Mouse (Mus musculus) limb, embryonic 15.5 days (tissue): Measurements from ENCODE around the gene Satb2. TPM values are rescaled to one million over a fixed set of nuclear protein-coding genes. Genes with fewer than 3 reads are reported as not detected.
"Not testable (repeated sequence)": the region's sequence is repeated elsewhere in the genome, so short reads cannot be mapped to it uniquely, and the experiment has no call there.

Experiments
- ATAC-seq: fragments of 200-750 bp; cut with Nextera tagmentation; 2 replicates; pipeline ENCODE4 v1.8.0; 2017; ENCODE audit warnings: low read depth, moderate TSS enrichment; ENCODE audit not compliant: insufficient number of reproducible peaks, low FRiP score, low TSS enrichment
- H3K27ac ChIP-seq: fragments of 300-500 bp; sonication (generic); 2 replicates; pipeline ENCODE4 v1.5.1; 2015; ENCODE audit warnings: moderate library complexity, mild to moderate bottlenecking, inconsistent platforms
- H3K27me3 ChIP-seq: fragments of 300-500 bp; sonication (generic); 2 replicates; pipeline ENCODE4 v1.6.1; 2015; ENCODE audit warnings: inconsistent platforms
- H3K36me3 ChIP-seq: fragments of 300-500 bp; sonication (generic); 2 replicates; pipeline ENCODE4 v1.6.1; 2015; ENCODE audit warnings: inconsistent platforms
- H3K4me1 ChIP-seq: fragments of 300-500 bp; sonication (generic); 2 replicates; pipeline ENCODE4 v1.6.1; 2015; ENCODE audit warnings: inconsistent platforms
- H3K4me2 ChIP-seq: fragments of 300-500 bp; sonication (generic); 2 replicates; pipeline ENCODE4 v1.6.1; 2015; ENCODE audit warnings: mild to moderate bottlenecking, inconsistent platforms
- H3K4me3 ChIP-seq: fragments of 300-500 bp; sonication (generic); 2 replicates; pipeline ENCODE4 v1.5.1; 2015; ENCODE audit warnings: mild to moderate bottlenecking, inconsistent platforms
- H3K9ac ChIP-seq: fragments of 300-500 bp; sonication (generic); 2 replicates; pipeline ENCODE4 v1.6.1; 2015; ENCODE audit warnings: inconsistent platforms
- H3K9me3 ChIP-seq: fragments of 300-500 bp; sonication (generic); 2 replicates; pipeline ENCODE4 v1.6.1; 2016; ENCODE audit warnings: inconsistent platforms
- WGBS: fragments of 180-500 bp; shearing (Covaris S2); methylation state at CpG from one replicate; pipeline ENCODE4 v1.1.7; 2015; 5-methylcytosine and 5-hydroxymethylcytosine counted together
- polyA plus RNA-seq: library from polyadenylated mRNA; unstranded; fragments of >200 nt; fragmentation: Nextera tagmentation; extraction: Ambion mirVana; gene quantifications from 2 replicates; pipeline ENCODE4 v1.2.1, GENCODE M21; 2015

The Satb2 gene
- polyA plus RNA-seq, 1 experiment from 2014 or later, result 4.3 TPM

DNA sequence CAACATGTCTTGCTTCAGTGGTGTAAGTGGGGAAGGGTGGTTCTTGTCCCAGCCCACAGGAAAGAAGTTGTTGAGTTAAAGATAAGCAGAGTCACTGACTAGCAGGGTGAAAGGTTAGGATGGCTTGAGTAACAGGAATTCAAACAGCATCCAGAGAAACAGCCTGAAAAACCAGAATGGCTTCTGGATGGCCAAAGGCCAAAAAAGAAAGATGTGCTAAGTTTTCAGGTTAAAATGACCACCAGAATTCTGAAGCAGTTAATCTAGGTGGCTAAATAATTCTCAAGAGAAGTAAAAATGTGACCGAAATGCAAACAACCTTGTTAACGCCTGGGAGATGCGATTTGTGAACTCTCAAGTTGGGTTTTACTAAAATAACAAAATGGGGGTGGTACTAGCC, 167.0 kb downstream of the Satb2 start:
- Histone ChIP-seq H3K9ac (no peak overlapping the region), H3K4me2 (no peak overlapping the region), H3K4me1 (no peaks in the 10 kb centered on the region), H3K27ac (no peak overlapping the region), H3K36me3 (no peaks in the 10 kb centered on the region), H3K4me3 (no peak overlapping the region), H3K27me3 (no peaks in the 10 kb centered on the region), H3K9me3 (no peaks in the 10 kb centered on the region)
- WGBS, result 80% methylated on average over 3 of the region's 3 CpGs
- ATAC-seq, result no peak

DNA sequence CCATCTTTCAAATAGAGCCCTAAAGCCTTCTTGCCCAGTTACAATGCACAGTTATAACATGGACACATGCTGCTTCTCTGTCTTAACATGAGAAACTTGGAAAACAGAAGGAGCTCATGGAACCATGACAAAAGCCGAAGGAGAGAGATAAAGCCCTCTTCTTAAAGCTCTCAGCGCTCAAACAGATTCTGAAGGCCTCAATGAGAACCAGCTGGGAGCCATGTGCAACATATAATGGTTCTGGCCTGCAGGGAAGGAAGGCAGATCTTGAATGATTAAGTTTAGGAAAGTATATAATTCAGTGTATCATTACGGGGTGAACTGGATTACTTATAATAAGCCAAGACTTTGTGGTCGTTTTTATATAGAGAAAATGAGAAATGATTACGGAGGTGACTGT, 172.4 kb downstream of the Satb2 start:
- 39% methylated on average over 5 of the region's 5 CpGs for WGBS
- Histone ChIP-seq H3K4me2 (no peak overlapping the region), H3K4me1 (no peaks in the 10 kb centered on the region), H3K36me3 (no peaks in the 10 kb centered on the region), H3K27ac (no peak overlapping the region), H3K9me3 (no peaks in the 10 kb centered on the region), H3K27me3 (no peaks in the 10 kb centered on the region), H3K4me3 (no peak overlapping the region), H3K9ac (no peak overlapping the region)
- no peak for ATAC-seq

DNA sequence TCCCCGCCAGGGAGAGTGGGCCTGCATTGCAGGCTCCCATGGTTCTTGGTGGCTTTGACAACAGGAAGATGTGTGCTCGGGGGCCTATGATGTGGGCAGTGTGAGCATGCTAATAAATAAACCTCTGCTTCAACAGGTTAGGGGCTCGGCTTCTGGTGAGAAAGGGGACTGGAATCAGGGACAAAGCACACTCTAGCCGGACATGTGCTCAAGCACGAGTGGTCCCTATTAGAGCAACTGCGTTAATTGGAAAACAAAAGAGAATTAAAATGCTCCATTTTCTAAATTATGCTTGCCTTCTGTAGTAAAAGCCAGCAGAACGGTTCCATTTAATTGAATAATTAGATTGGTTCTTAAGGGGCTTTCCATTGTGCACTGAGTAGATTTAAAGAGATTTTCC, 177.8 kb downstream of the Satb2 start:
- no peak overlapping the region for H3K4me3 ChIP-seq
- WGBS, result 58% methylated on average over 7 of the region's 7 CpGs
- peaks cover 3% of the 10 kb centered on the region; the same call in 1 of the 2 replicates for H3K36me3 ChIP-seq
- H3K27me3 ChIP-seq, result no peaks in the 10 kb centered on the region
- no peak overlapping the region for H3K27ac ChIP-seq
- no peak for ATAC-seq
- no peaks in the 10 kb centered on the region for H3K4me1 ChIP-seq
- no peaks in the 10 kb centered on the region for H3K9me3 ChIP-seq
- H3K4me2 ChIP-seq, result no peak overlapping the region
- H3K9ac ChIP-seq, result no peak overlapping the region

DNA sequence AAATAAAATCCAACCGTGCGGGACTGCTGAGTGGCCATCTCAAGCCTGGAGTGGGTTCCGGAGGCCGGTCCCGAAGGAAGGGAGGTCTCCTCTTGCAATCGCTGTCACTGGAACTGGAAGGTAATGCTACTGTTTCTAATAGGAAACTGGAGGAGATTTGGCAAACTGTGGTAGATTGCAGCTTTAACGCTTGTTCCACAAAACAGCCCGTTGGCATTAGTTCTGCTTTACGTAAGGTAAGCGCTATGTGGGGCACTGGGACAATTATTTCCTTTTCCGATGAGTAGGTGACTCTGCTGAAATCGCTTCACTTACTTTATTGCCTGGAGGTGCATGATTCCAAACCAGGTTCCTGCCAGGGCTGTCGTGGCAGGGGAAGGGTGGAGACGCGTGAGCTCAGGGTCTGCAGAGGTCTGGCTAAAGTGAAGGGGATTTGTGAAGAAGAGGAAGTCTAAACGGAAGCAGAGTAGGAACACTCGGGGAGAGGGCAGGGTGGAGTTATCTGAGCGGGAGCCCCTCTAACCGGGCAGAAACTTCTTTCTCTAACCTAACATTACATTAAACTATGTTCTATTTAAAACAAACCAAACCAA, 183.3 kb downstream of the Satb2 start:
- H3K27me3 ChIP-seq, result no peaks in the 10 kb centered on the region
- H3K9ac ChIP-seq, result no peak overlapping the region
- H3K27ac ChIP-seq, result no peak overlapping the region
- WGBS, result 64% methylated on average over 19 of the region's 19 CpGs
- peaks cover 3% of the 10 kb centered on the region; the same call in 1 of the 2 replicates for H3K36me3 ChIP-seq
- H3K4me2 ChIP-seq, result no peak overlapping the region
- H3K9me3 ChIP-seq, result no peaks in the 10 kb centered on the region
- no peak for ATAC-seq
- no peaks in the 10 kb centered on the region for H3K4me1 ChIP-seq
- H3K4me3 ChIP-seq, result no peak overlapping the region

DNA sequence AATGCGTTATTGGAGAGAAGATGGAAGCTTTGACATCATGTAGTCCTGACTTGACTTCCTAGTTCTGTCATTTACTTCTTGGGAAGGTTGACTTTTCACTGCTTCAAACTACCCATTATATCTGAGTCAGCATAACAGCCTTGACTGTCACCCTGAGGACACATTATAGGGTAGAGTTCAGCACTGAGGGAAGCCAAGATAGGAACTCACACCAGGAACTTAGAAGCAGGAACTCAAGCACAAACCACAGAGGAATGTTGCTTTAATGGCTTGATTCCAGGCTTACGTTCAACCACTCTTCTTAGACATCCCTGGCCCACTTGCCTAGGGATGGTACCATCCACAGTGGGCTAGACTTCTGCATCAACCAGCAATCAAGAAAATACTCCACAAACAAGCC, 188.8 kb downstream of the Satb2 start:
- no peak overlapping the region for H3K4me2 ChIP-seq
- no peaks in the 10 kb centered on the region for H3K4me1 ChIP-seq
- H3K36me3 ChIP-seq, result no peaks in the 10 kb centered on the region
- H3K4me3 ChIP-seq, result no peak overlapping the region
- H3K27me3 ChIP-seq, result no peaks in the 10 kb centered on the region
- no peak overlapping the region for H3K9ac ChIP-seq
- WGBS, result 84% methylated on average over 2 of the region's 2 CpGs
- no peak overlapping the region for H3K27ac ChIP-seq
- H3K9me3 ChIP-seq, result no peaks in the 10 kb centered on the region
- no peak for ATAC-seq

DNA sequence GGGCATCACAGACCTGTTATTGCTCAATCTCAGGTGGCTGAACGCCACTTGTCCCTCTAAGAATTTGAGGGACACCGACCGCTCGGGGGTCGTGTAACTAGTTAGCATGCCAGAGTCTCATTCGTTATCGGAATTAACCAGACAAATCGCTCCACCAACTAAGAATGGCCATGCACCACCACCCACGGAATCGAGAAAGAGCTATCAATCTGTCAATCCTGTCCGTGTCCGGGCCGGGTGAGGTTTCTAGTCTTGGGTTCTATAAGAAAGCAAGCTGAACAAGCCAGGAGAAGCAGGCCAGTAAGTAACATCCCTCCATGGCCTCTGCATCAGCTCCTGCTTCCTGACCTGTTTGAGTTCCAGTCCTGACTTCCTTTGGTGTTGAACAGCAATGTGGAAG, 196.3 kb downstream of the Satb2 start:
- H3K4me2 ChIP-seq, H3K4me1 ChIP-seq, ATAC-seq, H3K27me3 ChIP-seq, H3K9me3 ChIP-seq, H3K9ac ChIP-seq, H3K27ac ChIP-seq, H3K4me3 ChIP-seq, H3K36me3 ChIP-seq: not testable (repeated sequence)
- 88% methylated on average over 13 of the region's 13 CpGs for WGBS

DNA sequence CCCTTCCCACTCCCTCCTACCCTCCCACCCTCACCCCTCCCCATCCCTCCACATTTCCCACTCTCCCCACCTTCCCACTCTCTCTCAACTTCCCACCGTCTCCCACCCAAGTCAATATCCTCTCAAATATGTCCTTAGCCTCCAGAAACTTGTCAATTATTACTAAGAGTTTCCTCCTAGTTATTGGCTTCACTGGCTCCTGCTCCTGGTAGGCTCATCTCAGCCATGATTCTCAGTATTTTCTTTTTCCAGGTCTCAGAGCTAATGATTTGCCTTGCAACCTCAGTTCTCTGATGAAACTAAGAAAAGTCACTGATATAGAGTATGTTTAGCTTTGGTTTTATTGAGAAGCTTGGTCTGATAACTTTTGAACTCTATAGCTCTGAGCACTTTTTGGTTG, 214.2 kb downstream of the Satb2 start:
- H3K36me3 ChIP-seq, result no peaks in the 10 kb centered on the region
- no peak overlapping the region for H3K9ac ChIP-seq
- no peak overlapping the region for H3K27ac ChIP-seq
- H3K27me3 ChIP-seq, result no peaks in the 10 kb centered on the region
- ATAC-seq, result no peak
- no peak overlapping the region for H3K4me2 ChIP-seq
- WGBS, result 89% methylated on average over 1 of the region's 1 CpGs
- H3K9me3 ChIP-seq, result no peaks in the 10 kb centered on the region
- no peaks in the 10 kb centered on the region for H3K4me1 ChIP-seq
- H3K4me3 ChIP-seq, result no peak overlapping the region

DNA sequence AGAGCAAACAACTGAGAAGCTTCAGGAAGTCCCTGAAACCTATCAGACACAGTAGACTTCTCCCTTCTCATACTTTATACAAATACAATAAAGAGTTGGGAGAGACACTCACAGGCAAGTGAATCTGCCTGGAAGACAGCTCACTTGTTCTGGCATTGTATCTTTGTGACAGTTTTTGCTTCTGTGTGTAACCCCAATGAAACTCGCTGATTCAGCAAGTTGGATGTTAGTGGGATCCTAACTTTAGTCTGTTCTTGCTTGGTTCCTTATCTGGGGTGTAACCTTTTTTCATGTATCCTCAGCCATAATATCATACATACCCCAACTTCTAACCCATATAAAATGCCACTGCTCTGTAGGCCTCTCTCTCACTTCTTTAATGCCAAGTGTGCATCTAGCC, 216.9 kb downstream of the Satb2 start:
- no peak overlapping the region for H3K4me2 ChIP-seq
- H3K27me3 ChIP-seq, result no peaks in the 10 kb centered on the region
- H3K9ac ChIP-seq, result no peak overlapping the region
- ATAC-seq, result no peak
- H3K27ac ChIP-seq, result no peak overlapping the region
- 90% methylated on average over 1 of the region's 1 CpGs for WGBS
- no peaks in the 10 kb centered on the region for H3K4me1 ChIP-seq
- no peak overlapping the region for H3K4me3 ChIP-seq
- no peaks in the 10 kb centered on the region for H3K9me3 ChIP-seq
- H3K36me3 ChIP-seq, result no peaks in the 10 kb centered on the region

DNA sequence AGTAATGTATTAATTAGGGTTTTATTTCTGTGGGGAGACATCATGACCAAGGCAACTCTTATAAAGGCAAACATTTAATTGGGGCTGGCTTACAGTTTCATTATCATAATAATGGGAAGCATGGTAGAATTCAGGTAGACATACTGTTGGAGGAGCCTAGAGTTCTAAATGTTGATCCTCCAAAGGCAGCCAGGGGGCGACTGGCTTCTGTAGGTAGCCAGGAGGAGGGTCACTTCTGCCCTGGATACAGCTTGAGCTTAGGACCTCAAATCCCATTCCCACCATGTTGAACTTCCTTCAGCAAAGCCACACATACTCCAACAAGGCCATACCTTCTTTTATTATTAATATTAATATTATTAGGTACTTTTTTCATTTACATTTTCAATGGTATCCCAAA, 225.2 kb downstream of the Satb2 start:
- Histone ChIP-seq H3K4me2 (no peak overlapping the region), H3K4me1 (no peaks in the 10 kb centered on the region), H3K9me3 (no peaks in the 10 kb centered on the region), H3K27me3 (no peaks in the 10 kb centered on the region), H3K27ac (no peak overlapping the region), H3K4me3 (no peak overlapping the region), H3K9ac (no peak overlapping the region), H3K36me3 (no peaks in the 10 kb centered on the region)
- WGBS, result 59% methylated on average over 1 of the region's 1 CpGs
- ATAC-seq, result no peak

DNA sequence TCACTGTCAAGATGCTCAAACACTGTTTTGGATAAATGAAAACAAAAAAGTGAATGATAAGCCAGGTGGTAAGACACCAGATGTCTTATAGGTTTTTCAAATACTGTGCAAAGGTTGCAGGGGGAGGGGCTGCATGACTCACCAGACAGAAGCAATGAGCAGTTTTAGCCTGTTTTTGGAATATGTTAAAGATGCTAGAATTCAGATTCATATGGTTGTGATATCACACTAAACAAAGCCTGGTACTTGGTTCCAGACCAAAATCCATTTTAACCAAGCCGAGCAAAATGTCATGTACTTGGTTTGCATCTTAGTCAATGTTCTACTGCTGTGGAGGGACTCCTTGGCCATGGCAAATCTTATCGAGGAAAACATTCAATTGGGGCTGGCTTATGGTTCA, 227.8 kb downstream of the Satb2 start:
- Histone ChIP-seq H3K4me3 (no peak overlapping the region), H3K9ac (no peak overlapping the region), H3K4me2 (no peak overlapping the region), H3K9me3 (no peaks in the 10 kb centered on the region), H3K27me3 (no peaks in the 10 kb centered on the region), H3K36me3 (no peaks in the 10 kb centered on the region), H3K4me1 (no peaks in the 10 kb centered on the region), H3K27ac (no peak overlapping the region)
- ATAC-seq, result no peak
- WGBS, result 87% methylated on average over 2 of the region's 2 CpGs

DNA sequence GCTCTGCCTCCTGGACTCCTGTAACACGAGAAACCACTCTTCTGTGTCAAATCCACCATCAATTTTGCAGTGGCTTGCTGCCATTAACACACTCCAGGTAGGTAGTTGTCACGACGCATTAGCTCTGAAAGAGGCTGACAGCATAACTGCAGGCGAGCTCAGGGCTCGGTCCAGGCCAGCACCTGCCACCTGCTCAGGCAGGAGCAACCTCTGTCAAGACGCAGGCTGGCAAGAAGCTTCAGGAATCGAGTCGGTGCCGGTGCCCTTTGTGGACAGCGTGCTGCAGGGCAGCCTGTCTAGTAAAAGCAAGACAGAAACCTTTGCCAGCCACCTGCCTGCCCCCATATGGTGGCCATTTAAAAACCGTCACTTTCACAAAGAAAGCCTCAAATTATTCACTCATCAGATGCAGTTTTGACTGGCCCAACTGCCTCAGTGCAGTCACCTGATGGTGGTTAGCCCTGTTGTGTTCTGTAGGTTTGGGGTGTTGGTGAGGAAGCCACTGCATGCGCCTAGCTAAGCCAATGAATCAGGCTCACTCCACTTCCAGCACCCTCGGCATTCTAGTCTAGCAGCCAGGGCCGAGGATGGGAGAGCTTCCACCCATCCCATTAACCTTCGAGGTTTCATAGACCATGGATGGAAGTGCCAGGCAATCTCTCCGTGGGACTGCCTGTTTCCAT, 228.7 kb downstream of the Satb2 start:
- ATAC-seq, result no peak
- WGBS, result 75% methylated on average over 16 of the region's 16 CpGs
- H3K4me1 ChIP-seq, result no peaks in the 10 kb centered on the region

DNA sequence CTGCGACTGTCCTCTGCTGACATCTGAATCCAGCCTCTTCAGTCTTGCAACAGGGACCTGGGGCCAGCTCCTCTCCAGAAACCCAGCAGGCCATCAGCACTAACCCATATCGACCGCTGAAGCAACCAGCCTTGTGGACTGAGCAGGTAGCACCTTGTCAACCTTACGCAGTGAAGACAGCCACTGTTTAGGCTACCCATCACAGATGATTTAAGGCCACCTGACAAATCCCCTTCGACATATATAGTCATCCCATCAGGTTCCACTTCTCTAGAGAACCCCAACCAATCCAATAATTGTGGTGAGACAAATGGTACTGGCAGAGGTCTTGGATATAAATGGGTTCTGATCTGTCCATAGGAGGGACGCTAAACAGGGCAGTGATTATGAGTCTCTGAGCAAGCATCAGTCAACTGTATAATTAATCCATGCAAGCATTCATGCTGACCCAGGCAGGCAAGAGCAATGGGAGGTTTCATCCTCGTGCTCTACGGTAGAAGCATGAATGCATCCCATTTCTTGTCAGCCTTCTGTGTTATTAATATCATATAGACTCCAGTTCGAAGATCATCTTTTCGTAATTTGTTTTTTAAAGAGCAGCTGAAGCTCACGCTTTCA, 229.5 kb downstream of the Satb2 start:
- Histone ChIP-seq H3K27ac (no peak overlapping the region), H3K4me3 (no peak overlapping the region), H3K36me3 (no peaks in the 10 kb centered on the region), H3K4me2 (no peak overlapping the region), H3K27me3 (no peaks in the 10 kb centered on the region), H3K4me1 (no peaks in the 10 kb centered on the region), H3K9me3 (no peaks in the 10 kb centered on the region), H3K9ac (no peak overlapping the region)
- no peak for ATAC-seq
- 87% methylated on average over 11 of the region's 11 CpGs for WGBS

More for the DNA sequence above, 228.7 kb downstream of the Satb2 start:
- Histone ChIP-seq H3K27ac (no peak overlapping the region), H3K4me3 (no peak overlapping the region), H3K9me3 (no peaks in the 10 kb centered on the region), H3K27me3 (no peaks in the 10 kb centered on the region), H3K9ac (no peak overlapping the region), H3K4me2 (no peak overlapping the region), H3K36me3 (no peaks in the 10 kb centered on the region)
